Mouse (Mus musculus) embryo, embryonic 11.5 days (tissue): Measurements from ENCODE around the gene Arhgef1.

Source experiments
- DNase-seq: peaks from one replicate; pipeline ENCODE4 v3.0.0-alpha.2; 2012; ENCODE audit warnings: low read depth, low spot score

Arhgef1 gene

DNA sequence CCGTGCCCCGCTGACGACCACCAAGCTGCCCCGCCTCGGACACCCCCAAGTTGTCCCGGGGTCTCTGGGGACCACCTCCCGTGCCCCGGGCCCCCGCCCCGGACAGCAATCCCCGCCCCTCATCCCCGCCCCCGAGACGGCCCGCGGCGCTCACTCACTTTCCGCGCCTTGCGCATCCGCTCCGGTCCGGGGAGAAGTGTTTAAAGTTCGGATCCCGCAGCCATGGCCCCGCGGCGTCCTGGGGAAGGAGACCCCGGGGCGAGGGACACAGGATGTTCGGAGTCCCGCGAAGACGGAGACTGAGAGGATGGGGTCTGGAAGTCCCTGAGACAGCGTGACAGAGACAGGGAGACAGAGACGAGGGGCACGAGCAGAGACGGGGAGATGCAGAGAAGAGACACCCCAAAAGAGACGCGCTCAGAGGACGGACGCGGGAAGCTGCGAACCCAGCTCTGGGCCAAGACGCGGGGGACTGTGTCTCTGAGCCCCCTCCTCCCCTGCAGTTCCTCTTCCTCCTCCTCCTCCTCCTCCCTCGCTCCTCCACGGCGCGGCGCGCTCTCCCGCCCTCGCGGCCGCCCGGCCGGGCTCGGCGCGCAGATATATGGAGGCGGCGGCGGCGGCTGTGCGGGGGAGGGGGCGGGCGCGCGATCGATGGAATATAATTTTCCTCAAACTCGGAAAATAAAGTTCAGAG, 41.7 kb downstream of the Arhgef1 start, which contains the start of gene Gm4881:
Gm4881 (minus strand) TSS at position 238 of the 694 bp plus-strand sequence.
- DNase-seq = no peak

DNA sequence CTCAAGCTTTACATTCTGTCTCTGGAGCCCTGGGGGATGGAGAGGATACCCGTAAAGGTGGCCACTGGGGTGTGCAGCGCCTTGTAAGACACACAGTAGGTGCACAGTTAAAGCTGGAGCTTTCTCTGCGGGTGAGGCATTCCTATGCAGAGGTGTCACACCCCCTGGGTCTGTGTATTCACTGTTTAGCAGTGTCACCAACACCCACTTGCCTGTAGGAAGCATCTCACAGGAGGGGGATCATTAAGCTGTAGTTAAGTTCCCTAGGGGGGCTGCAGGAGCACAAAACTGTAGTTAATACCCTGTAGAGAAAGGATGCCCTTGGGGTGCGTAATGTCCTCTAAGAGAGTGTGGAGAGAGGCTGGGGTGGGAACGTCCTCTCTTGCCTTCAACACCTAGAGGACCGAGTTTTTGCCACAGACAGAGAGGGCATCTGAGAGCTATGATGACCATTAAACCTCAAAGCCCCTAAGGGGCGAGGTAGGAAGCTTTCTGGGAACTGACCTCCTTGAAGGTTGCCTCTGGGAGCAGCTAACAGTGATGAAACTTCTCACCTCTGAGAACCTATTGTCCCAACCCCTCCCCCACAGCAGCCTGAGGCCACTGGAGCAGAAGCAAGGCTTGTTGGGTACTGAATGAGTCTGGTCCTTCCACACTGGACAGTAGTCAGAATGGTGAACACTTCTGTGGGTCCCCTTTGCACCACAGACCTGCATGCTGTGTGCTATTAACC, 44.8 kb downstream of the Arhgef1 start:
- no peak for DNase-seq

DNA sequence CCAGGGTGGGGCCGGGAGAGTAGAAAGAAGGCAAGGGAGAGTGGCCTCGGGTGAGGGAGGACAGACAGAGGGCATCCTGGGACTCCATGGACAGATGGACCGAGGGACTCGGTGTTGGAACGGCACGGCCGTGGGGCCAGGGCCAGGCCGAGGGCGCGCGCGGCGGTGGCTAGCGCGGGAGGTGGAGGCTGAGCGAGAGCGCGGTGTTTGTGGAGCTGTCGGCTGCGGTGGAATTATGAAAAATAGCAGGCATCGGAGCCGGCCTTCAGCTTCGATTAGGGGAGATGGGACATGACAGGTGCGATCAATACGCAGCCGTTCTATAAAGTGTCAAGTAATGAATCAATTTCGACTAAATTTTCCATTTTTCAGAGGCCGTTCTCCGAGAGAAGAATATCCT, 46.1 kb downstream of the Arhgef1 start:
- DNase-seq = no peak

DNA sequence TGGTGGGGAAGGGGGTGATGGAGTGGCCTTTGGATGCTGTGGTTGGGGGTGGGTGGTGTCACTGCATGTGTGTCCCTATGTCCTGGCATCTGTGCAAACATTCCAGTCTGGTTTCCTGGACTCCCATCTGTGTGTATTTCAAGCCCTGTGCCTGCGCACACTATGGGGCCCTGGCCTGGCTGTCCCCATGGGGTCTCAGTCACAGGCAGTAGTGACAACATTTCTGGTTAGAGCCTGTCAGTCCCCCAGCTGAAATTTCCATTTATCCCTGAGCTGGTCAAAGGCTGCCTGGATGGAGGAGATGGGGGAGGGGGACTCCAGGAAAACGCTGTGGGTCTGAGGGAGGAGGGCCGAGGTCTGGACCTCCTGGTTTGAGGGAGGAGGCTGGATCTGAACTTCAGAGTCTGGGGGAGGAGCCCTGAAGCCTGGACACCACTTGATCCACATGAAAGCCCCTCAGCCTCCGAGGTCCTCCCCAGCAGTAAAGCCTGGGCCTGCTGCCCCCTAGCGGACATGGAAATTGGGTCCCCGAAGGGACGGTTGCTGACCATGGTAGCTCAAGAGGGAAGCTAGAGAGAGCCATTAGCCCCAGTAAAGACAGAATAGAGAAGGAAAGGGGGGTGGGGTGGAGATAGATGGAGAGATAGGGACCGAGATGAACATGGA, 47.4 kb downstream of the Arhgef1 start:
- DNase-seq = peak; percentile 77

DNA sequence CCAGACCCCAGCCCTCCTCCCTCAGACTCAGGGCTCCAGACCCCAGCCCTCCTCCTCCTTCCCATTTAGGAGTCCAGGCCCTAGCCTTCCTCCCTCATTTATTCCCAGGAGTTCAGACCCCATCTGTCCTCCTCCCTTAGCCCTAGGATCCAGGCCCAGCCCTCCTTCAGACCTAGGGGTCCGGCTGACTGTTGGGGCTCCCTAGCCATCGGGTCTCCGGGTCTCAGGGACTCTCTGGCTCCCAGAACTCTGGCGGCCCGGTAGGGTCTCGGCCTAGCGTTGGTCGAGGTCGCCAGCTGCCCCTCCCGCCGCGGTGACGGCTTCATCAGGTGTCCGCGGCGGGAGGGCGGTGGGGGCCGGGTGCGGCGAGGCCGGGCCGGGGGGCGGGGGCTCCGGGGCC, 51.3 kb downstream of the Arhgef1 start:
- no peak for DNase-seq

DNA sequence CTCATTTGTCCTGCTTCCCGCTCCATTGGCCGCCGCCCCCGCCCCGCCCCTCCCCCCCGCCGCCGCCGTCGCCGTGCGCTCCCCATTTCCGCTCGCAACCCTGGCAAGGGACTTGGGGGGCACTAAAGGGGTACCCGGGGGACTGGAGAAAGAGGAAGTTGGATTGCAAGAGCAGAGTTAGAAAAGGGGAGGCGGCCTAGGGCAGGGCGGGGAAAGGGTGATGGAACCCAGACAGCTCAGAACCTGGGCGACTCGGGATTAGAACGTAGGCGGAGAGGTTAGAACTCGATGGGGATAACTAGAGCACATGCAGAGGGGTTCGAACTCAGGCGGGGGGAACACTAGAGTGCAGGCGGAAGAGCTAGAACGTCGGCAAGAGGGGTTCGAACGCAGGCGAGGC, 51.7 kb downstream of the Arhgef1 start:
- DNase-seq = no peak

DNA sequence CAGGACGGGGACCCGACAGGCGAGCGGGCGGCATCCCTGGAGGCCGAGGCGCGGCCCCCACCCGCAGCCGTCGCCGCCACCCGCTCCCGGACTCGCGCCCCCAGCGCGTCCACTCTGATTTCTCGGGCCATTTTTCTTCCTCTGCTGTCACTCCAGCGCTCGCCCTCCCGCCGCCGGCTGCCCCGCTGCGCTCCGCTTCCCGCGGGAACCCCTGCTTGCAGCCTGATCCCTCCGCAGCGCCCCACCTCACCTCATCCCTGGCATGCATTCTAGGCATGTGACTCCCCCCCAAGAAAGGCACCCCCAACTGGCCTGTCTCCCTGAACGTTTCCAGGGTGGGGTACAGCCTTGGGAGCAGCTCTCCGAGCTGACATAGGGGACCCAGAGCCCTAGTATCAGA, 52.5 kb downstream of the Arhgef1 start:
- DNase-seq = no peak

DNA sequence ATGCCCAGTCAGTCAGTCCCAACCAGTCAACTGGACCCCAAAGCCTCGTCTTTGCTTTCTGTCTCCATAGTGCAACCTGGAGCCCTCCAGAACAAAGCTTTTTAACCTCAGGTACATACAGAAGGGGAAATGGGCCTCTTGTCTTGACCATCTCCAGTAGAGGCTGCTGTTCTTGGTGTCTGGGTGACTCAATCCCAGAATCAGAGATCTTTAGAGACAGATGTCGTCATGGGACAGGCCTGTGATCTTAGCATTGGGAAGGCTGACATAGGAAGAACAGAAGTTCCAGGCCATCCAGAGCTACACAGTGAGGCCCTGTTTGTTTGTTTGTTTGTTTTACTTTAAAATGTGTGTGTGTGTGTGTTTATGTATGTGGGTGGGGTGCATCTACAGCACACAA, 61.6 kb downstream of the Arhgef1 start:
- DNase-seq = no peak

DNA sequence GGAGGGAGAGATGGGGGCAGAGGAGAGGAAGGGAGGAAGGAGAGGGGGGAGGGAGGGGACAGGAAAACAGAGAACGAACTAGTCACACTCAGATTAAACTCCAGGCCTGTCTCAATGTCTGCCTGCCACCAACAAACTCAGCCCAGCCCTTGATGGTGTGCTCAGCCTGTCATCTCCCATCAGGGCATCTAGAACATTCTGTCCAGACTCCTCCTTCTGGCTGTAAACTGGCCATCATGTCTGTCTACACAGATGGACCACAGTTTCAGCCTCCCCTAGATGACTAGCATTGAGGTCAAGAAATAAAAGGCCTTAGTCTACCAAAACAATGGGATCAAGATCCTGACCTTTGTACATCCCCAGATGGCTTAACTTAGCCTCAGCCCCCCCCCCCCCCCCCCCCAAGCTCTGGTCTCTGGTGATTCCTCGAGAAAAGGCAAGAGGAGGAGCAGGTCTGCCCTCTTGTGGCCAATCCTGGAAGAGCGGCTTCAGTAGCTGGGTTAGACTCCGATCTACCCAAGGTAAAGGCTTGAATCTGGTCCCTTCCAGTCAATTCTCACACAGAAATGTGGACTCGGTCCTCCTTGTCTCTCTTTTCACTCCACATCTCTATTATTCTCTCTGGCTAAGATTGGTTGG, 62.3 kb downstream of the Arhgef1 start:
- peak; percentile 73 for DNase-seq

DNA sequence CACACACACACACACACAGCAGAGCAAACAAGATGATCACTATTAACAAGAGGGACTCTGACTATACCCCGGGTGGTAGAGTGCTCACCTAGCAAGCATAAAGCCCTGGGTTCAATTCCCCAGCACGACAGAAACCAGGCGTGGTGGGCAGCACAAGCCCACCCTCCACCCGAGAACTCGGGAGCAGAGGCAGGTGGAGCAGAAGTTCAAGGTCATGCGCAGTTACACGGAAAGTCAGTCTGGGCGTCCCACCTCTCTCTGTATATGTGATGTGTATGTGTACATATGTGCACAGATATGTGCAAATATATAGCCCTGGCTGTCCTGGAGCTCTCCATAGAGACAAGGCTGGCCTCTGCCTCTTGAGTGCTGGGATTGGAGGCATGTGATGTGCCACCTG, 65.3 kb downstream of the Arhgef1 start:
- DNase-seq = no peak

DNA sequence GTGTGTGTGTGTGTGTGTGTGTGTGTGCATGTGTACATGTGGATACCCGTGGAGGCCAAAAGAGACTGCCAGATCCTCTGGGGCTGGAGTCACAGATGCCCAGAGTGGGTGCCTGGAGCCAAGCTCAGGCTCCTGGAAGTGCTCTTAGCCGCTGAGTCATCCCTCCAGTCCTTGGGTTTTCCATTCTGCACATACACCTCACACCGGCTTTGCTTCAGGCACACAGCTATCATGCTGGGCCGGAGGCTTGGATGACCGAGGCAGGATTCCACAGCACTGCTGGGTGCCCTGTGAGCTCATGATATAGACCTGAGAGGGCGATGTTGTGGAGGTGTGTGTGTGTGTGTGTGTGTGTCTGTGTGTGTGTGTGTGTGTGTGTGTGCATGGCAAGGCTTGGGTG, 65.8 kb downstream of the Arhgef1 start:
- DNase-seq = no peak

DNA sequence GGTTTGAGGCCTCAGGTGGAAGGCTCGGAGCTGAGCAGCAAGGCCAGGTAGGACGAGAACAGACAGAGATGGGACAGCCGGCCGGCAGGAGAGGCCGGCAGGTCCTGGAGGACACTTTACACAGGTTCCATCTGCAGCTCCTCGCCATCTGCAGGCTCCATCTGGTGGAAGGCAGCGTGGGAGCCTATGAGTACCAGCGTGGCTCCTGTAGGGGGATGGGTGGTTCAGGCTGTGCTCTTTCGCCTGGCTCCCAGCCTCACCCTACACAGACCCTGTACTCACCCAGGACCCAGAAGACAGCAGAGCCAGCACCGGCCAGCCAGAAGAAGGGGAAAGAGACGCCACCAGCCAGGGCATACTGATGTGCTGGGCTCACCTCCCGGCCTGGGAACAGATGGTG, 67.1 kb downstream of the Arhgef1 start:
- DNase-seq = no peak

DNA sequence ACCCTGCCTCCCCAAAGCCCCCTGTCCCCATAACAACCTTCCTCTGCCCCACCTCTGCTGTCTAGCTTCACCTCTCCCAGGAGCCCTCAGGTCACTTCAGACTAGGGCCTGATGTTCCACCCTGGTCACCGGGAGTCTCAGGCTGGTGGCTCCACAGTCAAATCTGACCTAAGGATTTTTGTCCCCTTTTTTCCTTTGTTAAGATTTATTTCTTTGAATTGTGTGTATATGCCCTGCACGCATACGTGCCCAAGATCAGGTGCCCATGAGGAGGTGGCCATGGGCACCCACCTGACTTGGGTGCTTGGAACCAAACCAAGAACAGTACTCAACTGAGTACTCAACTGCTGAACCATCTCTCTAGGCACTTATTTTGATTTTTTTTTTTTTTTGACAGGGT, 67.6 kb downstream of the Arhgef1 start:
- no peak for DNase-seq

DNA sequence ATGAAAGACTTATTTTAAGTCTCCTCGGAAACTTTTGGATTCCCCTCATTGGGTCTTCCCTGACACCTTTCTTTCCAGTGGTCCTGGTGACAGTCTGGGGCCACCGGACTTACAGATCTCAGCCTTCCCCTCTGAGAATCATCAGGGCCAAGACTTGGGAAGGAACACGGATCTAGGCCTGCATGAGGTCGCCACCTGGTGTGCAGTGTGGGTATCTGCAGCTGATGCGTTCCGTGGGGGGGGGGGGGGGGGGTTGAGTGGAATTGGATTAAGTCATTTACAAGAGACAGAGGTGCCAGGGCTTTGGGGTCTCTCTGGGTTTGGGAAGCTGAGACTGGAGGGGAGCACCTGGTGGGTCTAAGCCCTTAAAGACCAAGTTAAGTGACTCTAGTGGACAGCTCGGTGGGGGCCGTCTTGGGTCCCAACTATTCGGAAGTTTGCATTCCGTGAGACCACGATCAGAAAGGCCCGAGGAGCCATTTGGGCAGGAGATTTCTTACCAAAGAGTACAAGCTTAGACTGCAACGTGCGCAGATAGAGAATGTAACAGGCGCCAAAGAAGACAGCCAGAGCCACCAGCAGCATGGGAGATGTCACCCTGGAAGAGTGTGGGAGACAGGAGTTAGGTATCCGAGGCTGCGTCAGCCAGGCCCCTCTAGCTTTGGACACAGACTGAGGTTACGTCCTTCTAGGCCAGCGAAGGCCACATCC, 68.7 kb downstream of the Arhgef1 start:
- no peak for DNase-seq

DNA sequence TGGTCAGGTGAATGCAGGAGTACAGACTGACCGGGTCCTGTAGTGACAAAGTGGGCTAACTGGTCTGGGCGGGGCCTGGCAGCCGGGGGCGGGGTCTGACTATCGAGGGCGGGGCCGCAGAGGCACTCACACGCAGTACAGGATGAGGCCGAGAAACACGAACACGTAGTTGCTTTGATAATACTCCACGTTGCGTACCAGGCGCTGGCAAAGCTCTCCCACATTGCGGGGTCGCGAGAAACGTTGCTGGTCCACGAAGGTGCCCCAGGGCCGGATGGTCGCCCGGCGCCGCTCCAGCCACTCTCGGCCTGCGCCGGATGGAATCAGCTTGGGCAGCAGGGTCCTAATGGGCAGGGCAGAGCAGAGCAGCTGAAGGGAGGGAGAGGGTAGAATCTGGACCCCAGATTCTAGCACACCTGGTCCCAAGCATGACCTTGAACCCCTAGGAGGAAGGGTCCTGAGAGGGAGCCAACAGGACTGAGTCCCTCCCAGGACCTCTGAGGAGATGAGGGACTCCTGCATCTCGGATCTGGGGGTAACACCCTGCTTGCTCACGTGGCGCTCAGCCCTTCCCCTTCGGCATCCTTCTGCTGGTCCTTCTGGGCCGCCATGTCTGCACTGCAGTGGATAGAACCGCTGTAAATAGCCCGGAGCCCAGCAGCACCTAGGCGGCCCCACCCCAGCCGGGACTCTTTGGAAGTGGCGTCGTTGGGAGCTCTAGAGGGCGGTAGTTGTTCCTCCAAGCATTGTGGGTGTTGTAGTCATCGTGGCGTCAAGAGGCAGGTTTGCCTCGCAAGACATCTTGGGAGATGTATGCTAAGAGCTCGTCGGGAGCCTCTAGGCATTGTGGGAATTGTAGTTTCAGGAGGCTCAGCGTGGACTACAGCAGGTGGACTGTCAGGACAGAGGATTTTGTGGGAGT, 69.5 kb downstream of the Arhgef1 start, which contains the start of gene Rabac1:
Rabac1 (minus strand) TSS at position 783 of the 922 bp plus-strand sequence.
- peak; percentile 85 for DNase-seq

DNA sequence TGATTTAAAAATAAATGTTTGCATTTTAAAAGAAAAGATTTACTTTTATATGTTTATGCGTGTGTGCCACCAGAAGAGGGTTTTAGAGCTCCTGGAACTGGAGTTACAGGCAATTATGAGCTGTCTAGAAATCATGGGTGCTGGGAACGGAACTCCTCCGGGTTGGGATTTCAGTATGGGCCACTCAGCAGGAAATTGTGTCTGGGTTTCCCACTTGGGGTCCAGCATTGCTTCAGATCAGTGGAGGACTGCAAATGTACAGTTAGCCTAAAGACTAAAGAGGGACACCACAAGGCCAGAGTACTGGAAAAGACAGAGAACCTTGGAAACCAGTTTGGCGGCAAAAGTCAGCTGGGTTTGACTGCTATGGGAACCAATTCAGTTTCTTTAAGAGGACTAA, 70.5 kb downstream of the Arhgef1 start:
- DNase-seq = no peak

DNA sequence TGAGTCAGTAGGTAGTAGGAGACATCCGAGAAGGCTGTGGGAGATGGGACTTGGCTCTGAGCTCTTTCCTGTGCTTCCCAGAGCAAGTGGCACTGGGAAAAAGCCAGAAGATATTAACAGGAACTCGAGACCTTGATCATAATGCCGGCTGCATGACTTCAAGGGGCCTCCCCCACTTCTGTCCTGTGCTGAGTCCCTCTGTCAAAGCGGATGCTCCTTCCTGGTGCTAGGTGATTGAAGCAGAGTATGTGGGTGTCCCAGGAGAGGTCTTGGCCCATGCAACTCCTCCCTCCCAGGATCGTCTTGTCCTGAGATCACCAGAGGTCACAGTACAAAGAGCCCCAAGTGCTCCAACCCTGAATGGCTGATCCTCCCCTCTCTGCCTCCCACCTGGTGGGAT, 71.2 kb downstream of the Arhgef1 start:
- DNase-seq = no peak

DNA sequence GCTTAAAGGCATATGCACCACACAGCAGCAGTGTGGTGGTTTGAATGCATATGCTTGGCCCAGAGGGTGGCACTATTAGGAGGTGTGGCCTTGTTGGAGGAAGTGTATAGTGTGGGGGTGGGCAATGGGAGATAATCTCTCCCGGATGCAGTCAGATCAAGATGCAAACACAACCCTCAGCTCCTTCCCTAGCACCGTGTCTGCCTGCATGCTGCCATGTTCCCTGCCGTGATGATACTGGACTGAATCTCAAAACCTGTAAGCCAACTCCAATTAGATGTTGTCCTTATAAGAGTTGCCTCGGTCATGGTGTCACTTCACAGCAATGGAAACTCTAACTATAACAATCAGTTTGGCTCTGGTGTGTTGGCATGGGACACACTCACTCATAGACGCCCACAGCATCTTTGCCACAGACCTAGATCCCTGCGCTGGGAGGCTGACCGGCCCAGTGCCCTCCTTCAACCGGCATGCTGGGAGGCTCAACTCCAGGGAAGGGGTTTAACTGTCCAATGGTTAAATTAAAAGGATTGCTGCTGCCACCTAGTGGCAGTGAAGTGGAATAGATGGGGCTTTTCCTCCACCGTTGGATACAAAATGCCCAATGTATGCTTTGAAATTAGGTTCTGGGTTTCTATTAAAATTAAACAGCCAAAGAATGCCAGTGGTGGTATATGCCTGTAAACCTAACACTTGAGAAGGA, 72.3 kb downstream of the Arhgef1 start:
- no peak for DNase-seq
